Mouse (Mus musculus): ENCODE results near the gene Cdc42ep4. TPM values are rescaled to one million over a fixed set of nuclear protein-coding genes. Genes with fewer than 3 reads are reported as not detected.
A peak's percentile ranks its signal among the peaks of the same experiment; 100 is the strongest.

Cdc42ep4 gene
- total and polyA plus RNA-seq, 2 experiments from 2014 or later, result 75.4 to 102 TPM

DNA sequence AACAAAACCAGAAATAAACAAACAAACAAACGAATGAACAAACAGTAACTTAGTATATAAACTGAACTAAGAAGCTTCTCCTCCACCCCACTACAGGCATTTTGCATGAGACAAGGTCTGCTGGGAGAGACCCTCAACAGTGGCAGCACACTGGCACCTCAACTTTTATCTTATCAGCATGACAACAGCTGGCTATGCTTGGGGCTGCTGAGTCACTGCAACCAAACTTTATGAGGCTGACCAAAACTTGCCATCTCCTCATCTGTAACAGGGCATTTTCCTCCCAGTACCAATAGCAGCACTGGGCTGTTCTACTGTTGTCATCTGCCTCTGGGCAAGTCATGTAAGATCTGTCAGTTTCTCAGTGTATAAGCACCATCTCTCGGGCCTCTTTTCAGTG is 70.7 kb downstream of the Cdc42ep4 start:
- Histone ChIP-seq H3K4me1 (ENCODE audit: insufficient read depth) (peaks cover 14% of the 10 kb centered on the region; the same call in 1 of the 2 replicates), H3K36me3 (ENCODE audit: insufficient read depth) (peaks cover 11% of the 10 kb centered on the region; the same call in 1 of the 2 replicates)
- TF ChIP-seq CTCF (IDR thresholded peaks at IDR 0.05; ENCODE audit: low read depth), result no peak

DNA sequence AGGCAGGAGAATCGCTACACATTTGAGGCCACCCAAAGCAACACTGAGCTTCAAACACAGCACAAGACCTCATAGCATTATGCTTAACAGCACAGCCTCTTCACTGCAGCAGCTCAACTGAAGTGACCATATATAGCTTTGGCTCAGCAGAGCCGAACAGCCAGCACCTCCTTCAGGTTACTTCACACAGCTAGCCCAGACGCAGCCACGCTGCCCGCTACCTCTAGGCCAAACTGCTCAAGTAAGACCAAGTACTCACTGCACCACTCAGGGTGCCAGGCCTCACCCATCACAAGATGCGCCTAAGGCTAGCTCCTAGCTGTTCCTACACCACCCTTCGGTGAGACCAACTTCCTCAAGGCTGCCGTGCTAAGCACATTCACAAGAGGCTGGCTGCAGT is 73.3 kb downstream of the Cdc42ep4 start:
- 83% methylated on average over 8 of the region's 8 CpGs for WGBS
- no peak overlapping the region for H3K27ac ChIP-seq (ENCODE audit: low read depth, low read length)

More for the DNA sequence above, 70.7 kb downstream of the Cdc42ep4 start:
- no peak overlapping the region for H3K4me3 ChIP-seq (ENCODE audit: low read depth, low read length)
- no peak for DNase-seq
- H3K9me3 ChIP-seq (ENCODE audit: low read length), result no peaks in the 10 kb centered on the region
- 91% methylated on average over 2 of the region's 2 CpGs for WGBS
- H3K9ac ChIP-seq, result no peak overlapping the region
- ATAC-seq, result no peak
- H3K27me3 ChIP-seq (ENCODE audit: insufficient read depth, low read length), result no peaks in the 10 kb centered on the region
- no peak overlapping the region for H3K27ac ChIP-seq (ENCODE audit: low read depth, low read length)
- no peak overlapping the region for H3K4me2 ChIP-seq (ENCODE audit: low read depth)

DNA sequence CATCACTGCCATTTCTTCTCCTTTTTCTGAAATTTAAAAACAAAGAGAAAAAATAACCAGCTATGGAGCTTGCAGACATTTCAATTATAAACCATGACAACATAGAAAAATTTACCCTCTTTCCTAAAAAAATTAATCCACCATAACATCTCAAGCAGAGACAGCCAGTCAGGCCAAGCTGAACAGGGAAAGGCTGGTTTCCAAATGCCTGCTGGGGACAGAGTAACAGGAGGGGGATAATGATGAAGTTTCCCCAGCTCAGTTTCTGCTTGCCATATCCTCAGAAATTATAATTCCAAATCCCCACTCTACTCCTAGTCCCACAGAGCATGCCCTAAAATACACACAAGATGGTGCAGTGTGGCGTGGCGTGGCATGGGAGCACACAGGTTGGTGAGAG is 74.3 kb downstream of the Cdc42ep4 start:
- Histone ChIP-seq H3K9me3 (ENCODE audit: low read length) (no peaks in the 10 kb centered on the region), H3K9ac (peak overlapping the region; percentile 10; the same call in 1 of the 2 replicates), H3K27ac (ENCODE audit: low read depth, low read length) (no peak overlapping the region), H3K4me3 (ENCODE audit: low read depth, low read length) (no peak overlapping the region), H3K36me3 (ENCODE audit: insufficient read depth) (peaks cover 11% of the 10 kb centered on the region), H3K4me1 (ENCODE audit: insufficient read depth) (0 out of 2 replicates have a peak, but pooled peaks cover under 1% of the 10 kb centered on the region), H3K4me2 (ENCODE audit: low read depth) (no peak overlapping the region), H3K27me3 (ENCODE audit: insufficient read depth, low read length) (no peaks in the 10 kb centered on the region)
- no peak for TF ChIP-seq CTCF (IDR thresholded peaks at IDR 0.05; ENCODE audit: low read depth)
- DNase-seq (no peak), ATAC-seq (no peak)
- 86% methylated on average over 2 of the region's 2 CpGs for WGBS

More for the DNA sequence above, 73.3 kb downstream of the Cdc42ep4 start:
- DNase-seq (no peak), ATAC-seq (no peak)
- TF ChIP-seq CTCF (IDR thresholded peaks at IDR 0.05; ENCODE audit: low read depth), result no peak
- Histone ChIP-seq H3K4me1 (ENCODE audit: insufficient read depth) (0 out of 2 replicates have a peak, but pooled peaks cover 7% of the 10 kb centered on the region), H3K9me3 (ENCODE audit: low read length) (no peaks in the 10 kb centered on the region), H3K4me3 (ENCODE audit: low read depth, low read length) (no peak overlapping the region), H3K36me3 (ENCODE audit: insufficient read depth) (peaks cover 11% of the 10 kb centered on the region), H3K27me3 (ENCODE audit: insufficient read depth, low read length) (no peaks in the 10 kb centered on the region), H3K9ac (no peak overlapping the region), H3K4me2 (ENCODE audit: low read depth) (no peak overlapping the region)

Other genes with a start within 250 kb of the Cdc42ep4 start
- gene Sstr2, start 132.5 kb downstream of the Cdc42ep4 start, total RNA-seq (2014; rRNA removed), result 19.9 and 32.2 TPM in 2 replicates
- 23.1 and 27.1 TPM in 2 replicates for gene Sstr2, start 132.5 kb downstream of the Cdc42ep4 start, polyA plus RNA-seq (2015; fragmentation: Nextera tagmentation; extraction: Ambion mirVana)
- 37.2 and 48.8 TPM in 2 replicates for gene Cog1, start 102.7 kb downstream of the Cdc42ep4 start, total RNA-seq (2014; rRNA removed)
- gene Cog1, start 102.7 kb downstream of the Cdc42ep4 start, polyA plus RNA-seq (2015; fragmentation: Nextera tagmentation; extraction: Ambion mirVana), result 25.3 and 28.6 TPM in 2 replicates
- gene Slc39a11, start 101.8 kb downstream of the Cdc42ep4 start, total RNA-seq (2014; rRNA removed), result 36.9 and 48.2 TPM in 2 replicates
- 33.1 and 39.1 TPM in 2 replicates for gene Slc39a11, start 101.8 kb downstream of the Cdc42ep4 start, polyA plus RNA-seq (2015; fragmentation: Nextera tagmentation; extraction: Ambion mirVana)
- 37.6 and 38.7 TPM in 2 replicates for gene Fam104a, start 67.7 kb downstream of the Cdc42ep4 start, total RNA-seq (2014; rRNA removed)
- 54.7 and 58.9 TPM in 2 replicates for gene Fam104a, start 67.7 kb downstream of the Cdc42ep4 start, polyA plus RNA-seq (2015; fragmentation: Nextera tagmentation; extraction: Ambion mirVana)
- 34.2 and 36.7 TPM in 2 replicates for gene D11Wsu47e, start 67.5 kb downstream of the Cdc42ep4 start, total RNA-seq (2014; rRNA removed)
- 23.4 and 25.7 TPM in 2 replicates for gene D11Wsu47e, start 67.5 kb downstream of the Cdc42ep4 start, polyA plus RNA-seq (2015; fragmentation: Nextera tagmentation; extraction: Ambion mirVana)
- gene Cpsf4l, start 41.9 kb downstream of the Cdc42ep4 start, total RNA-seq (2014; rRNA removed), result not detected in 2 replicates
- gene Cpsf4l, start 41.9 kb downstream of the Cdc42ep4 start, polyA plus RNA-seq (2015; fragmentation: Nextera tagmentation; extraction: Ambion mirVana), result 0.10 and 0.30 TPM in 2 replicates

Measured in forebrain, postnatal 0 days (tissue).